In genomic region chr13:21920681-21921233, GRCm38 (mm10) we compare ENCODE assay signal across 16 mouse cellular contexts. TPM values are rescaled to one million over a fixed set of nuclear protein-coding genes. Genes with fewer than 3 reads are reported as not detected.
DNase-seq lines count a peak whose midpoint lies in the region; TF ChIP-seq lines count a peak whose summit lies in the region.
"Had no signal": no experiment of that assay in that cellular context is flagged by ENCODE, and none has a peak within 500 bp of the region (broad histone marks: within the 10 kb centered on the region; RNA-seq: fewer than 3 reads in every experiment).

No protein-coding gene starts in this region.

- TF ChIP-seq EP300 in CH12.LX (IDR thresholded peaks at IDR 0.05; ENCODE audit: low read length), result no peak

- WGBS in heart, embryonic 10.5 days, result 20% methylated on average over 8 of the region's 8 CpGs
- 66% methylated on average over 8 of the region's 8 CpGs for WGBS in lung, adult 2 months
- WGBS in hindbrain, embryonic 10.5 days, result 18% methylated on average over 8 of the region's 8 CpGs

- no peaks in the 10 kb centered on the region for H3K36me3 ChIP-seq in heart, embryonic 10.5 days
- H3K36me3 ChIP-seq in CH12.LX (replicated peaks in 1 of 2; ENCODE audit: control insufficient read depth in 1 of 2, insufficient read depth in 1 of 2, low read length in 1 of 2), result no peaks in the 10 kb centered on the region
- H3K36me3 ChIP-seq in hindbrain, embryonic 10.5 days, result no peaks in the 10 kb centered on the region
- H3K36me3 ChIP-seq: embryonic facial prominence, embryonic 12.5 days; forebrain, embryonic 15.5 days had no signal

- no peak overlapping the region for H3K27ac ChIP-seq in heart, embryonic 10.5 days
- no peak overlapping the region for H3K27ac ChIP-seq in CH12.LX (ENCODE audit: insufficient read depth, low read depth)
- H3K27ac ChIP-seq in hindbrain, embryonic 10.5 days, result no peak overlapping the region
- H3K27ac ChIP-seq: embryonic facial prominence, embryonic 12.5 days; forebrain, embryonic 15.5 days; hindbrain, embryonic 14.5 days had no signal

- no peak overlapping the region for H3K9ac ChIP-seq in CH12.LX (ENCODE audit: insufficient read depth, low read depth)
- H3K9ac ChIP-seq: embryonic facial prominence, embryonic 12.5 days; forebrain, embryonic 15.5 days; hindbrain, embryonic 14.5 days had no signal

- no peaks in the 10 kb centered on the region for H3K79me2 ChIP-seq in CH12.LX (replicated peaks; ENCODE audit: control insufficient read depth, extremely low read depth, insufficient read depth, poor library complexity, severe bottlenecking)

- dilution Hi-C loops in CH12.LX (cut with MboI; ENCODE audit: extremely low pct_ligation_motif_present, extremely low pct_unique_long_range_greater_than_20kb, low sequenced_read_pairs), result no loop called here

- in situ Hi-C loops in CH12.LX (cut with MboI; ENCODE audit: low pct_ligation_motif_present, low pct_unique_long_range_greater_than_20kb, low sequenced_read_pairs), result no loop called here

- TF ChIP-seq RAD21 in CH12.LX (IDR thresholded peaks at IDR 0.05; ENCODE audit: low read depth, low read length), result no peak

- H3K4me1 ChIP-seq in heart, embryonic 10.5 days, result no peaks in the 10 kb centered on the region
- H3K4me1 ChIP-seq in CH12.LX (ENCODE audit: control insufficient read depth in 1 of 2, insufficient read depth in 2 of 2), result peaks cover 0 to 21% of the 10 kb centered on the region in 2 experiments; a peak in 2 of 4 replicates
- H3K4me1 ChIP-seq in lung, adult 2 months (ENCODE audit: control insufficient read depth, insufficient read depth, low read length), result no peaks in the 10 kb centered on the region
- H3K4me1 ChIP-seq in hindbrain, embryonic 10.5 days (replicated peaks), result peaks cover 22% of the 10 kb centered on the region
- H3K4me1 ChIP-seq: embryonic facial prominence, embryonic 12.5 days had no signal

- H3K9me3 ChIP-seq in heart, embryonic 10.5 days, result no peaks in the 10 kb centered on the region
- H3K9me3 ChIP-seq in CH12.LX (replicated peaks; ENCODE audit: low read length), result no peaks in the 10 kb centered on the region
- no peaks in the 10 kb centered on the region for H3K9me3 ChIP-seq in hindbrain, embryonic 10.5 days
- H3K9me3 ChIP-seq: embryonic facial prominence, embryonic 12.5 days; forebrain, embryonic 15.5 days had no signal

- no peak for TF ChIP-seq POLR2A in CH12.LX (IDR thresholded peaks at IDR 0.05; ENCODE audit: low read depth, low read length)
- TF ChIP-seq POLR2A in lung, adult 2 months (IDR thresholded peaks at IDR 0.05; ENCODE audit: borderline replicate concordance, extremely low read depth, low read depth, low read length), result no peak

- DNase-seq in heart, embryonic 10.5 days (ENCODE audit: low spot score), result peak; percentile 28
- DNase-seq in heart, adult 8-10 months (ENCODE audit: low spot score), result no peak
- DNase-seq in CH12.LX (ENCODE audit: extremely low read depth) (no peak), ES-CJ7 (ENCODE audit: low read depth, low spot score) (peak; percentile 73), ZHBTc4 (ENCODE audit: low read depth, low spot score) (peak; percentile 61)
- DNase-seq in lung, adult 2 months, result no peak
- DNase-seq in hindbrain, embryonic 10.5 days (ENCODE audit: low spot score), result no peak
- DNase-seq: adrenal gland, postnatal 14 days; cerebellum, adult 11-12 months; cerebellum, adult 9-10 months; cerebellum, postnatal 25 days; gastrocnemius, postnatal 14 days; heart, postnatal 14 days had no signal

- no peaks in the 10 kb centered on the region for H3K27me3 ChIP-seq in heart, embryonic 10.5 days (ENCODE audit: insufficient read depth, poor library complexity, severe bottlenecking)
- peaks cover 7% of the 10 kb centered on the region for H3K27me3 ChIP-seq in CH12.LX (replicated peaks)
- peaks cover 32% of the 10 kb centered on the region for H3K27me3 ChIP-seq in hindbrain, embryonic 10.5 days (ENCODE audit: insufficient read depth, poor library complexity, severe bottlenecking)

- TF ChIP-seq CTCF in CH12.LX (conservative IDR thresholded peaks at IDR 0.05 in 1 of 2, IDR thresholded peaks at IDR 0.05 in 1 of 2; ENCODE audit: low read depth in 2 of 2, low read length in 2 of 2), result no peak
- TF ChIP-seq CTCF in lung, adult 2 months (IDR thresholded peaks at IDR 0.05; ENCODE audit: insufficient read depth, low read length), result no peak

- no peak overlapping the region for H3K4me3 ChIP-seq in heart, embryonic 10.5 days
- H3K4me3 ChIP-seq in CH12.LX (replicated peaks in 1 of 3; ENCODE audit: low read depth in 2 of 3, low read length in 2 of 3, poor library complexity in 1 of 3), result no peak overlapping the region
- H3K4me3 ChIP-seq in lung, adult 2 months (replicated peaks; ENCODE audit: extremely low read depth, low read depth, low read length), result no peak overlapping the region
- H3K4me3 ChIP-seq in hindbrain, embryonic 10.5 days, result no peak overlapping the region
- H3K4me3 ChIP-seq: embryonic facial prominence, embryonic 12.5 days; forebrain, embryonic 15.5 days had no signal

- H3K4me2 ChIP-seq in CH12.LX (ENCODE audit: insufficient read depth, low read depth, poor library complexity, severe bottlenecking), result 0 out of 2 replicates have a peak overlapping the region, but pooled peaks have one; percentile 24
- H3K4me2 ChIP-seq: embryonic facial prominence, embryonic 12.5 days; forebrain, embryonic 15.5 days; hindbrain, embryonic 14.5 days had no signal

TF ChIP-seq in CH12.LX, 34 proteins besides CTCF, POLR2A, EP300 and RAD21:
- TF ChIP-seq ZNF384 (IDR thresholded peaks at IDR 0.05; ENCODE audit: low read depth, low read length) (peak; percentile 82), TBP (conservative IDR thresholded peaks at IDR 0.05; ENCODE audit: low read depth, low read length) (peak; percentile 98), CHD1 (IDR thresholded peaks at IDR 0.05; ENCODE audit: low read depth, low read length) (no peak), MYC (IDR thresholded peaks at IDR 0.05; ENCODE audit: low read depth, low read length) (no peak)

RNA-seq across cellular contexts. Expression of gene Zfp184, which starts 24.1 kb away (rescaled TPM):
- polyA plus RNA-seq in heart, embryonic 10.5 days (2016; fragmentation: Nextera tagmentation; extraction: Ambion mirVana), result 7.4 and 9.1 TPM in 2 replicates
- 1 to 10 TPM in 1 of 4 experiments, under 1 TPM in 3; 0.46 to 1.0 (median 0.83) TPM for total RNA-seq in heart, adult 8-10 months (2022)
- total RNA-seq in CH12.LX (2012; rRNA removed) (2.3 and 3.1 TPM in 2 replicates), CH12.LX (2014; rRNA removed) (2.0 and 3.3 TPM in 2 replicates)
- polyA plus RNA-seq in CH12.LX (2012; ENCODE audit: insufficient read length, low read depth), result 0.79 and 0.80 TPM in 2 replicates
- polyA plus RNA-seq in lung, adult 2 months (2012; rRNA removed), result 0.53 and 0.60 TPM in 2 replicates
- 20.6 and 24.7 TPM in 2 replicates for polyA plus RNA-seq in hindbrain, embryonic 10.5 days (2016; fragmentation: Nextera tagmentation; extraction: Ambion mirVana)

Comparison
In these comparisons a context has a peak if more than half of its experiments do, and no peak if none do; other contexts are left out.
1. DNase-seq: peak in heart, embryonic 10.5 days (single experiment), ES-CJ7 (single experiment) and ZHBTc4 (single experiment); none in heart, adult 8-10 months (single experiment), CH12.LX (single experiment), lung, adult 2 months (single experiment) and hindbrain, embryonic 10.5 days (single experiment).